Mouse (Mus musculus): ENCODE measurements around the gene Zfp965. TPM values are rescaled to one million over a fixed set of nuclear protein-coding genes. Genes with fewer than 3 reads are reported as not detected.

Gene Zfp965
- 4.0 TPM for polyA plus RNA-seq (2014; fragmentation: Illumina TruSeq; extraction: RNeasy Lipid Tissue Mini Kit (QIAGEN cat#74804); ENCODE audit: low read depth, low replicate concordance)

DNA sequence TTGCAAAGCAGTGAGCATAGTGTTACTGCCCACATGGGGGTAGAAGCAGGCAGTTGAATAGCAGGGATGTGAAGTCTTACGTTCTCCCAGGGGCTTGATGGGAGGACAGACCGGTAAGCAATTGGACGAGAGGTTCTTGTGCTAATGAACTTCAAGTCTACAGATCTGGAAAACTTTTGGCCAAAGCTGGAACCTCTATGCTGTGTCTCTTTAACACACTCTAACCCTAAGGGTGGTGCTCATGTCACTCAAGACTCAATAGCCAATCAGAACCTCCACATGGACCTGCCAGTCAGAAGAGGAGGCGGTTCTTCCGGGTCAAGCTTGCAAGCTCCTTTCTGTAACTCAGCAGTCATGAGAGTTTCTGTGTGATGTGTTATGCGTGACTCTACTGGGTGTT, at the start of gene Zfp965:
Gene Zfp965 (plus strand): TSS at position 301 of the 400 bp plus-strand sequence.

DNA sequence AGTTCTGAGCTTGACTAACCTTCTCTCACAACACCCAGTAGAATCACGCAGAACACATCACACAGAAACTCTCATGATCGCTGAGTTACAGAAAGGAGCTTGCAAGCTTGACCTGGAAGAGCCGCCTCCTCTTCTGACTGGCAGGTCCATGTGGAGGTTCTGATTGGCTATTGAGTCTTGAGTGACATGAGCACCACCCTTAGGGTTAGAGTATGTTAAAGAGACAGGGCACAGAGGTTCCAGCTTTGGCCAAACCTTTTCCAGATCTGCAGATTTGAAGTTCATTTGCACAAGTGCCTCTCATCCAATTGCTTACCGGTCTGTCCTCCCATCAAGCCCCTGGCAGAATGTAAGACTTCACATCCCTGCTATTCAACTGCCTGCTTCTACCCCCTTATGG, 34.1 kb upstream of the Zfp965 start, which contains the start of gene Gm4724:
Gene Gm4724 (minus strand): TSS at position 101 of the 400 bp plus-strand sequence.

Other genes with a start within 250 kb of the Zfp965 start
- gene Gm14440, start 194.9 kb upstream of the Zfp965 start, polyA plus RNA-seq (2014; fragmentation: Illumina TruSeq; extraction: RNeasy Lipid Tissue Mini Kit (QIAGEN cat#74804); ENCODE audit: low read depth, low replicate concordance), result 1.3 TPM
- gene Gm4631, start 131.8 kb upstream of the Zfp965 start, polyA plus RNA-seq (2014; fragmentation: Illumina TruSeq; extraction: RNeasy Lipid Tissue Mini Kit (QIAGEN cat#74804); ENCODE audit: low read depth, low replicate concordance), result 9.5 TPM
- gene Zfp968, start 97.5 kb upstream of the Zfp965 start, polyA plus RNA-seq (2014; fragmentation: Illumina TruSeq; extraction: RNeasy Lipid Tissue Mini Kit (QIAGEN cat#74804); ENCODE audit: low read depth, low replicate concordance), result 2.1 TPM
- 7.5 TPM for gene Gm4724, start 34.2 kb upstream of the Zfp965 start, polyA plus RNA-seq (2014; fragmentation: Illumina TruSeq; extraction: RNeasy Lipid Tissue Mini Kit (QIAGEN cat#74804); ENCODE audit: low read depth, low replicate concordance)
- gene Gm11007, start 174.0 kb downstream of the Zfp965 start, polyA plus RNA-seq (2014; fragmentation: Illumina TruSeq; extraction: RNeasy Lipid Tissue Mini Kit (QIAGEN cat#74804); ENCODE audit: low read depth, low replicate concordance), result 10.5 TPM
- not detected for gene Zfp969, start 233.7 kb downstream of the Zfp965 start, polyA plus RNA-seq (2014; fragmentation: Illumina TruSeq; extraction: RNeasy Lipid Tissue Mini Kit (QIAGEN cat#74804); ENCODE audit: low read depth, low replicate concordance)

Measured in testis, adult 10 weeks (tissue).